Mouse (Mus musculus) testis, postnatal 10 days (tissue): ENCODE measurements around the gene Tmem251.

ENCODE experiments used
- DNase-seq: peaks from one replicate; pipeline ENCODE4 v3.0.0; 2021; ENCODE audit warnings: low spot score

Tmem251 gene

GRCm38 (mm10) chr12:102710851-102711375 lies 32.6 kb upstream of the Tmem251 start:
- DNase-seq, result no peak

GRCm38 (mm10) chr12:102713153-102713865 lies 30.3 kb upstream of the Tmem251 start:
- DNase-seq, result no peak

- no peak for DNase-seq
Measured at GRCm38 (mm10) chr12:102714116-102714515, 29.4 kb upstream of the Tmem251 start.

- no peak for DNase-seq
Measured at GRCm38 (mm10) chr12:102714654-102715395, 28.7 kb upstream of the Tmem251 start.

GRCm38 (mm10) chr12:102719552-102720315 lies 23.8 kb upstream of the Tmem251 start:
- no peak for DNase-seq

- no peak for DNase-seq
Measured at GRCm38 (mm10) chr12:102722451-102722850, 21.1 kb upstream of the Tmem251 start.

- DNase-seq, result no peak
Measured at GRCm38 (mm10) chr12:102722966-102723365, 20.6 kb upstream of the Tmem251 start.

- no peak for DNase-seq
Measured at GRCm38 (mm10) chr12:102723861-102724260, 19.7 kb upstream of the Tmem251 start.

- no peak for DNase-seq
Measured at GRCm38 (mm10) chr12:102725146-102725545, 18.4 kb upstream of the Tmem251 start.

- no peak for DNase-seq
Measured at GRCm38 (mm10) chr12:102725761-102726175, 17.8 kb upstream of the Tmem251 start.

- DNase-seq, result peak; percentile 80
Measured at GRCm38 (mm10) chr12:102729855-102730797, 13.4 kb upstream of the Tmem251 start.

GRCm38 (mm10) chr12:102730798-102731619 lies 12.6 kb upstream of the Tmem251 start:
- no peak for DNase-seq

GRCm38 (mm10) chr12:102733381-102733780 lies 10.2 kb upstream of the Tmem251 start:
- peak; percentile 78 for DNase-seq

GRCm38 (mm10) chr12:102739096-102739495 lies 4.5 kb upstream of the Tmem251 start:
- no peak for DNase-seq

- no peak for DNase-seq
Measured at GRCm38 (mm10) chr12:102740285-102740684, 3.3 kb upstream of the Tmem251 start.

- no peak for DNase-seq
Measured at GRCm38 (mm10) chr12:102742056-102742455, 1.5 kb upstream of the Tmem251 start.

- no peak for DNase-seq
Measured at GRCm38 (mm10) chr12:102743036-102743588, 450 bp upstream of the Tmem251 start.

GRCm38 (mm10) chr12:102744839-102745238 lies 1.3 kb downstream of the Tmem251 start:
- DNase-seq, result no peak

GRCm38 (mm10) chr12:102748256-102748655 lies 4.7 kb downstream of the Tmem251 start:
- DNase-seq, result no peak

- peak; percentile 53 for DNase-seq
Measured at GRCm38 (mm10) chr12:102756304-102756703, 12.7 kb downstream of the Tmem251 start.
